In the genomic region with DNA sequence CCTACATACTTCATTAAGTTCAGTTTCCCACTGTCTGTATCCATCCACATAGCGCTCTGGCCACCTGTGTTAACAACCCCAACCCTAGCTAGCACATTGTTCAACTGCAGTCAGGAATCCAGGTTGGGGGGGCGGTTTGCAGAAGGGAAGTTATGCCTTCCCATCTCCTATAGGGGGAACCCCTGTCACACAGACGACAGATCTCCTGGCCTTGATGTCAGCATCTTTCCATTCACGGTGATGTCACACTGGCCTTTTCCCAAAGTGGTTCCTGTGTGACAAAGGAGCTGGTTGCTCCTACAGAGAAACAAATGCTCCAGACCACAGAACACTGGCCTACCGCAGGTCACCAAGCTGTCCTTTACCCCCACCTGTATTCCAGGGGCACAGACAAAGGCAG, we compare ENCODE assay signal across 9 mouse cellular contexts. TPM values are rescaled to one million over a fixed set of nuclear protein-coding genes. Genes with fewer than 3 reads are reported as not detected.
DNase-seq lines count a peak whose midpoint lies in the region; ATAC-seq and TF ChIP-seq lines count a peak whose summit lies in the region.
"Had no signal": no experiment of that assay in that cellular context is flagged by ENCODE, and none has a peak within 500 bp of the region (broad histone marks: within the 10 kb centered on the region; RNA-seq: fewer than 3 reads in every experiment).

No protein-coding gene starts in this region.

- H3K4me2 ChIP-seq in heart, postnatal 0 days (ENCODE audit: low read depth, low read length): no peak overlapping the region
- H3K4me2 ChIP-seq in limb, embryonic 14.5 days (replicated peaks; ENCODE audit: low read depth, low read length, severe bottlenecking): no peak overlapping the region

- ATAC-seq in heart, postnatal 0 days (ENCODE audit: insufficient read depth, low read depth): no peak
- no peak for ATAC-seq in limb, embryonic 14.5 days (ENCODE audit: low FRiP score, low read depth)

- peaks cover 47% of the 10 kb centered on the region for H3K36me3 ChIP-seq in heart, postnatal 0 days (replicated peaks; ENCODE audit: control insufficient read depth, insufficient read depth, low read length)
- peaks cover 68% of the 10 kb centered on the region for H3K36me3 ChIP-seq in limb, embryonic 14.5 days (ENCODE audit: control insufficient read depth, insufficient read depth, low read length)

- DNase-seq in heart, postnatal 0 days (ENCODE audit: low spot score): peak; percentile 60
- no peak for DNase-seq in heart, postnatal 25 days (ENCODE audit: low spot score)
- DNase-seq in thymus, postnatal 25 days: peak; percentile 18
- DNase-seq in thymus, adult 18-20 months: no peak
- DNase-seq in embryo, embryonic 11 days: peak; percentile 56
- DNase-seq in limb, embryonic 14.5 days (ENCODE audit: low spot score): peak; percentile 58
- no peak for DNase-seq in testis, postnatal 10 days (ENCODE audit: low spot score)
- no peak for DNase-seq in spleen, postnatal 4 days (ENCODE audit: low spot score in 2 of 2)

- peak; percentile 64 for TF ChIP-seq CTCF in heart, postnatal 0 days (IDR thresholded peaks at IDR 0.05; ENCODE audit: low read depth)

- H3K27me3 ChIP-seq in heart, postnatal 0 days (ENCODE audit: control insufficient read depth, insufficient read depth, low read length): no peaks in the 10 kb centered on the region
- no peaks in the 10 kb centered on the region for H3K27me3 ChIP-seq in limb, embryonic 14.5 days (ENCODE audit: control insufficient read depth, insufficient read depth, low read length)

- peaks cover 8% of the 10 kb centered on the region for H3K4me1 ChIP-seq in heart, postnatal 0 days (ENCODE audit: control insufficient read depth, insufficient read depth)
- H3K4me1 ChIP-seq in limb, embryonic 14.5 days (ENCODE audit: control insufficient read depth, insufficient read depth, low read length): peaks cover 16% of the 10 kb centered on the region

- no peaks in the 10 kb centered on the region for H3K9me3 ChIP-seq in heart, postnatal 0 days (replicated peaks; ENCODE audit: control insufficient read depth, low read length)
- H3K9me3 ChIP-seq in limb, embryonic 14.5 days (ENCODE audit: control insufficient read depth, low read length): no peaks in the 10 kb centered on the region

- no peak overlapping the region for H3K9ac ChIP-seq in heart, postnatal 0 days (replicated peaks; ENCODE audit: low read depth, low read length)
- no peak overlapping the region for H3K9ac ChIP-seq in limb, embryonic 14.5 days (ENCODE audit: low read depth, low read length, severe bottlenecking)

- WGBS in heart, postnatal 0 days: 52% methylated on average over 5 of the region's 5 CpGs
- WGBS in limb, embryonic 14.5 days: 59% methylated on average over 5 of the region's 5 CpGs

- no peak for TF ChIP-seq POLR2A in limb, embryonic 14.5 days (IDR thresholded peaks at IDR 0.05; ENCODE audit: borderline replicate concordance, extremely low read depth, insufficient read depth, insufficient read length)

- no peak overlapping the region for H3K27ac ChIP-seq in heart, postnatal 0 days (ENCODE audit: low read depth)
- H3K27ac ChIP-seq in limb, embryonic 14.5 days (replicated peaks; ENCODE audit: low read depth, low read length): no peak overlapping the region

- no peak overlapping the region for H3K4me3 ChIP-seq in heart, postnatal 0 days (ENCODE audit: low read depth, low read length)
- no peak overlapping the region for H3K4me3 ChIP-seq in limb, embryonic 14.5 days (replicated peaks; ENCODE audit: low read length)
- H3K4me3 ChIP-seq: myocyte had no signal

- no peak for TF ChIP-seq EP300 in heart, postnatal 0 days (IDR thresholded peaks at IDR 0.05; ENCODE audit: low read depth)

- intact Hi-C loops in heart, postnatal 25 days (cut with DNase I): no loop called here

RNA-seq across cellular contexts. Expression of a gene that starts 4.2 kb away (rescaled TPM):
- 68.2 and 70.0 TPM in 2 replicates for total RNA-seq in heart, postnatal 0 days (2014; rRNA removed; ENCODE audit: low replicate concordance)
- 58.9 and 61.7 TPM in 2 replicates for polyA plus RNA-seq in heart, postnatal 0 days (2015; fragmentation: Nextera tagmentation; extraction: Ambion mirVana)
- total RNA-seq in heart, postnatal 25 days (2021): 10 to 100 TPM; 41.2 to 42.1 TPM
- polyA plus RNA-seq in limb, embryonic 14.5 days (2012; rRNA removed): 110 and 125 TPM in 2 replicates
- 127 and 147 TPM in 2 replicates for polyA plus RNA-seq in limb, embryonic 14.5 days (2014; fragmentation: Nextera tagmentation; extraction: Ambion mirVana)

RNA-seq across cellular contexts. Expression of a gene that starts 20.7 kb away (rescaled TPM):
- total RNA-seq in heart, postnatal 0 days (2014; rRNA removed; ENCODE audit: low replicate concordance): 5.5 and 15.5 TPM in 2 replicates
- 13.6 and 17.6 TPM in 2 replicates for polyA plus RNA-seq in heart, postnatal 0 days (2015; fragmentation: Nextera tagmentation; extraction: Ambion mirVana)
- 10 to 100 TPM; 11.9 to 14.7 TPM for total RNA-seq in heart, postnatal 25 days (2021)
- 24.9 and 46.5 TPM in 2 replicates for polyA plus RNA-seq in limb, embryonic 14.5 days (2012; rRNA removed)
- polyA plus RNA-seq in limb, embryonic 14.5 days (2014; fragmentation: Nextera tagmentation; extraction: Ambion mirVana): 22.0 and 26.2 TPM in 2 replicates

RNA-seq across cellular contexts. Expression of a gene that starts 39.2 kb away (rescaled TPM):
- total RNA-seq in heart, postnatal 0 days (2014; rRNA removed; ENCODE audit: low replicate concordance): not detected in 2 replicates
- not detected in 2 replicates for polyA plus RNA-seq in heart, postnatal 0 days (2015; fragmentation: Nextera tagmentation; extraction: Ambion mirVana)
- not detected for total RNA-seq in heart, postnatal 25 days (2021)
- polyA plus RNA-seq in limb, embryonic 14.5 days (2012; rRNA removed): 0.13 TPM in 1 of 2 replicates, not detected in the other
- not detected in 2 replicates for polyA plus RNA-seq in limb, embryonic 14.5 days (2014; fragmentation: Nextera tagmentation; extraction: Ambion mirVana)
- polyA plus RNA-seq: myocyte had no signal

Comparison
In these comparisons a context has a peak if more than half of its experiments do, and no peak if none do; other contexts are left out.
1. DNase-seq: peak in heart, postnatal 0 days (single experiment), thymus, postnatal 25 days (single experiment), embryo, embryonic 11 days (single experiment) and limb, embryonic 14.5 days (single experiment); none in heart, postnatal 25 days (single experiment), thymus, adult 18-20 months (0 of 2), testis, postnatal 10 days (single experiment) and spleen, postnatal 4 days (0 of 2).